Mouse (Mus musculus) intestine, embryonic 15.5 days (tissue): ENCODE measurements around the gene Eid2b. TPM values are rescaled to one million over a fixed set of nuclear protein-coding genes. Genes with fewer than 3 reads are reported as not detected.

Source experiments
- polyA plus RNA-seq: library from polyadenylated mRNA; unstranded; fragments of >200 nt; fragmentation: Nextera tagmentation; extraction: Ambion mirVana; gene quantifications from 2 replicates; pipeline ENCODE4 v1.2.1, GENCODE M21; 2015

The Eid2b gene
- polyA plus RNA-seq, 1 experiment from 2014 or later, result 9.4 TPM

Other genes starting within 250 kb of the Eid2b start
- 247 and 249 TPM in 2 replicates for gene Psmc4, start 227.6 kb upstream of the Eid2b start, polyA plus RNA-seq
- gene Fcgbp, start 206.5 kb upstream of the Eid2b start, polyA plus RNA-seq, result 99.5 and 129 TPM in 2 replicates
- gene 9530053A07Rik, start 148.3 kb upstream of the Eid2b start, polyA plus RNA-seq, result 0.03 and 0.09 TPM in 2 replicates
- 133 and 140 TPM in 2 replicates for gene Fbl, start 108.0 kb upstream of the Eid2b start, polyA plus RNA-seq
- 6.3 and 7.3 TPM in 2 replicates for gene Dyrk1b, start 98.3 kb upstream of the Eid2b start, polyA plus RNA-seq
- gene Eid2, start 9.9 kb upstream of the Eid2b start, polyA plus RNA-seq, result 4.5 and 7.2 TPM in 2 replicates
- gene Selenov, start 13.4 kb downstream of the Eid2b start, polyA plus RNA-seq, result 0.18 TPM in 1 of 2 replicates, not detected in the other
- 5.7 and 6.0 TPM in 2 replicates for gene Dll3, start 24.5 kb downstream of the Eid2b start, polyA plus RNA-seq
- 165 and 169 TPM in 2 replicates for gene Timm50, start 34.3 kb downstream of the Eid2b start, polyA plus RNA-seq
- 67.9 and 75.6 TPM in 2 replicates for gene Supt5, start 61.0 kb downstream of the Eid2b start, polyA plus RNA-seq
- 1,085 and 1,147 TPM in 2 replicates for gene Rps16, start 72.9 kb downstream of the Eid2b start, polyA plus RNA-seq
- gene Plekhg2, start 94.9 kb downstream of the Eid2b start, polyA plus RNA-seq, result 40.2 and 41.7 TPM in 2 replicates
- 27.2 and 28.1 TPM in 2 replicates for gene Zfp36, start 102.5 kb downstream of the Eid2b start, polyA plus RNA-seq
- gene Med29, start 115.0 kb downstream of the Eid2b start, polyA plus RNA-seq, result 48.3 and 50.0 TPM in 2 replicates
- gene Paf1, start 115.2 kb downstream of the Eid2b start, polyA plus RNA-seq, result 70.8 and 78.9 TPM in 2 replicates
- gene Gmfg, start 159.7 kb downstream of the Eid2b start, polyA plus RNA-seq, result 17.5 and 19.9 TPM in 2 replicates
- 1.9 and 2.7 TPM in 2 replicates for gene Lrfn1, start 174.2 kb downstream of the Eid2b start, polyA plus RNA-seq
- not detected in 2 replicates for gene Ifnl2, start 232.7 kb downstream of the Eid2b start, polyA plus RNA-seq
- gene Ifnl3, start 245.1 kb downstream of the Eid2b start, polyA plus RNA-seq, result not detected in 2 replicates